Mouse (Mus musculus): ENCODE results near the gene Hrasls5. TPM values are rescaled to one million over a fixed set of nuclear protein-coding genes. Genes with fewer than 3 reads are reported as not detected.

The Hrasls5 gene
- total and polyA plus RNA-seq, 3 experiments = not detected

DNA sequence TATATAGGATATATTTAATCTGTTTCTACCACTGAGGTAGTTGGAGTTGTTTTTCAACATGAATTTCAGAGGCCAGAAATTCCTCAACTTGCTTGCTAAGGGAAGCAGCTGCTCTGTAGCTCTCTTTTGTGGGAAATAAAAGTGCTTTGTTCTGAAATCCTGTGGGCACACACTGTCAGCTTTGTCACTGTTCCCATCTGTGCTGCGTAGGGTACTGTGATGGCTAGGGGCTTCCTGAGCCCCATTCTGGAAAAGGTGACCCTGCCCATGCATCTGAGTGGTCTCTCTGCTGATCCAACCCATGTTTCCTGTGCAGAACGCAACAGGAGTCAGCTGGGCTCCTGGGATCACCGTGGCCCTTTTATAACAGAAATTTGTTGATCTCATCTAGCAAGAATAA lies 45.5 kb upstream of the Hrasls5 start:
- H3K4me1 ChIP-seq (ENCODE audit: control insufficient read depth in 1 of 2, insufficient read depth in 2 of 2) = peaks cover 3 to 19% of the 10 kb centered on the region in 2 experiments; a peak in 3 of 4 replicates
- H3K4me2 ChIP-seq (ENCODE audit: insufficient read depth, low read depth, poor library complexity, severe bottlenecking) = no peak overlapping the region
- H3K9ac ChIP-seq (ENCODE audit: insufficient read depth, low read depth) = no peak overlapping the region
- no peak overlapping the region for H3K27ac ChIP-seq (ENCODE audit: insufficient read depth, low read depth)
- in situ Hi-C loops (cut with MboI; ENCODE audit: low pct_ligation_motif_present, low pct_unique_long_range_greater_than_20kb, low sequenced_read_pairs) (no loop called here), dilution Hi-C loops (cut with MboI; ENCODE audit: extremely low pct_ligation_motif_present, extremely low pct_unique_long_range_greater_than_20kb, low sequenced_read_pairs) (no loop called here)
- no peaks in the 10 kb centered on the region for H3K27me3 ChIP-seq (replicated peaks)
- DNase-seq (ENCODE audit: extremely low read depth) = no peak
- H3K36me3 ChIP-seq (replicated peaks in 1 of 2; ENCODE audit: control insufficient read depth in 1 of 2, insufficient read depth in 1 of 2, low read length in 1 of 2) = peaks cover 2 to 10% of the 10 kb centered on the region in 2 experiments
- TF ChIP-seq POLR2AphosphoS2 (IDR thresholded peaks at IDR 0.05; ENCODE audit: low read depth, low read length) = no peak
- no peaks in the 10 kb centered on the region for H3K79me2 ChIP-seq (replicated peaks; ENCODE audit: control insufficient read depth, extremely low read depth, insufficient read depth, poor library complexity, severe bottlenecking)
- no peaks in the 10 kb centered on the region for H3K9me3 ChIP-seq (replicated peaks; ENCODE audit: low read length)
- H3K4me3 ChIP-seq (replicated peaks in 1 of 3; ENCODE audit: low read depth in 2 of 3, low read length in 2 of 3, poor library complexity in 1 of 3) = no peak overlapping the region

DNA sequence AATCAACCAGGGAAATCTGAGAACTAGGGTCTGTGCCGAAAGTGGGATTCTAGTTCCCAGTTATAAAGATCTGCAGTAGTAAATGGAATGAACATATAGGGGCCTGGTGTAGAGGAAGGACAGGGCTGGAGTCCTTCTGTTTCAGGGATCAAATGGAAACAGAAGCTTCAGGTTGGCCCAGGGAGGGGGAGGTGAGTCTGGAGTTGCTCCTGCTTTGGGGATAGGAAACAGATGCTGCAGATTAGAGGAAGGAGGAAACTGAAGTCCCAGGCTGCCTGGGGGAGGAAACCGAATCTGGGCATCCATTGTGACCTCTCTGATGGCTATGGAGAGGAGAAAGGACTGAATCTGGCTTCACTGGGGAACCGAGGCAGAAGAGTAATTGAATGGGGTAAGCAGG lies 44.0 kb upstream of the Hrasls5 start:
- Histone ChIP-seq H3K79me2 (replicated peaks; ENCODE audit: control insufficient read depth, extremely low read depth, insufficient read depth, poor library complexity, severe bottlenecking) (no peaks in the 10 kb centered on the region), H3K36me3 (replicated peaks in 1 of 2; ENCODE audit: control insufficient read depth in 1 of 2, insufficient read depth in 1 of 2, low read length in 1 of 2) (peaks cover 2 to 11% of the 10 kb centered on the region in 2 experiments), H3K9me3 (replicated peaks; ENCODE audit: low read length) (no peaks in the 10 kb centered on the region), H3K4me1 (ENCODE audit: control insufficient read depth in 1 of 2, insufficient read depth in 2 of 2) (peaks cover 0 to 9% of the 10 kb centered on the region in 2 experiments; a peak in 2 of 4 replicates), H3K27me3 (replicated peaks) (no peaks in the 10 kb centered on the region), H3K9ac (ENCODE audit: insufficient read depth, low read depth) (no peak overlapping the region), H3K27ac (ENCODE audit: insufficient read depth, low read depth) (no peak overlapping the region), H3K4me2 (ENCODE audit: insufficient read depth, low read depth, poor library complexity, severe bottlenecking) (no peak overlapping the region), H3K4me3 (replicated peaks in 1 of 3; ENCODE audit: low read depth in 2 of 3, low read length in 2 of 3, poor library complexity in 1 of 3) (no peak overlapping the region)
- dilution Hi-C loops (cut with MboI; ENCODE audit: extremely low pct_ligation_motif_present, extremely low pct_unique_long_range_greater_than_20kb, low sequenced_read_pairs) = no loop called here
- no peak for TF ChIP-seq SMC3 (IDR thresholded peaks at IDR 0.05; ENCODE audit: low read depth, low read length)
- no peak for TF ChIP-seq E2F4 (IDR thresholded peaks at IDR 0.05; ENCODE audit: insufficient replicate concordance, low read depth, low read length)
- TF ChIP-seq CHD2 (IDR thresholded peaks at IDR 0.05; ENCODE audit: low read length) = no peak
- no peak for TF ChIP-seq POLR2A (IDR thresholded peaks at IDR 0.05; ENCODE audit: low read depth, low read length)
- no peak for TF ChIP-seq JUND (conservative IDR thresholded peaks at IDR 0.05; ENCODE audit: low read depth, low read length)
- TF ChIP-seq TBP (conservative IDR thresholded peaks at IDR 0.05; ENCODE audit: low read depth, low read length) = no peak
- TF ChIP-seq BHLHE40 (IDR thresholded peaks at IDR 0.05; ENCODE audit: low read depth, low read length) = no peak
- TF ChIP-seq IRF4 (IDR thresholded peaks at IDR 0.05; ENCODE audit: low read depth, low read length) = no peak
- TF ChIP-seq SIN3A (IDR thresholded peaks at IDR 0.05; ENCODE audit: low read length) = no peak
- TF ChIP-seq KAT2A (IDR thresholded peaks at IDR 0.05; ENCODE audit: insufficient replicate concordance, low read length) = no peak
- TF ChIP-seq HCFC1 (IDR thresholded peaks at IDR 0.05; ENCODE audit: low read depth, low read length) = no peak
- no peak for TF ChIP-seq NELFE (IDR thresholded peaks at IDR 0.05; ENCODE audit: low read depth, low read length)
- no peak for TF ChIP-seq NRF1 (IDR thresholded peaks at IDR 0.05; ENCODE audit: low read depth, low read length)
- no peak for TF ChIP-seq MEF2A (IDR thresholded peaks at IDR 0.05; ENCODE audit: borderline replicate concordance, low read depth, low read length)
- no peak for TF ChIP-seq USF1 (IDR thresholded peaks at IDR 0.05; ENCODE audit: low read depth, low read length)
- no peak for DNase-seq (ENCODE audit: extremely low read depth)
- in situ Hi-C loops (cut with MboI; ENCODE audit: low pct_ligation_motif_present, low pct_unique_long_range_greater_than_20kb, low sequenced_read_pairs) = no loop called here

Measured in CH12.LX (cell line).